In the genomic region with DNA sequence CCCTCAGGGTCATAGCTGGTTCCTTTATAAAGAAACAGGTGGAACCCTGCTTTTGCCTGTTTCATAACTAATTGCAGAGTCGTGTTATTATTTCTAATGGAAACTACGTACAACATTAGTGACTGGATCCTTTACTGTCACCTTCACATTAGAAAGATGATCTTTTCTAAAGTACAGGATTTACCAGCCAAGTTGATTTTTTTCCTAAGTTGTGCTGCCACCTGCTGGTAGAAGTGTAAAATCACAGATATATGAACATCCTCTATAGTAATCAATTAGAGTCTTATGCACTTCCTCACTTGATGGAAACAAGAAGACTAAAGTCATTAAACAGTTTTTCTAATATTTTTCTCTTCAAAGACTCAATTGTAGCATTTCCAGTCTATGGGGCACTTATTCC, we compare ENCODE assay signal across 7 mouse cellular contexts. TPM values are rescaled to one million over a fixed set of nuclear protein-coding genes. Genes with fewer than 3 reads are reported as not detected.
DNase-seq lines count a peak whose midpoint lies in the region; ATAC-seq and TF ChIP-seq lines count a peak whose summit lies in the region.

No protein-coding gene starts in this region.

- WGBS in intestine, embryonic 14.5 days = 7% methylated on average over 2 of the region's 2 CpGs
- WGBS in intestine, embryonic 16.5 days = 5% methylated on average over 2 of the region's 2 CpGs
- WGBS in spleen, adult 2 months = 5% methylated on average over 2 of the region's 2 CpGs
- 5% methylated on average over 2 of the region's 2 CpGs for WGBS in midbrain, postnatal 0 days

- no peaks in the 10 kb centered on the region for H3K36me3 ChIP-seq in intestine, embryonic 14.5 days (ENCODE audit: control insufficient read depth, insufficient read depth, low read length)
- H3K36me3 ChIP-seq in intestine, embryonic 16.5 days (ENCODE audit: control insufficient read depth, insufficient read depth, low read length) = no peaks in the 10 kb centered on the region
- no peaks in the 10 kb centered on the region for H3K36me3 ChIP-seq in spleen, adult 2 months (ENCODE audit: control insufficient read depth, insufficient read depth, low read length)
- no peaks in the 10 kb centered on the region for H3K36me3 ChIP-seq in midbrain, postnatal 0 days (ENCODE audit: insufficient read depth, low read length)

- no peak for TF ChIP-seq POLR2A in spleen, adult 2 months (IDR thresholded peaks at IDR 0.05; ENCODE audit: low read depth, low read length)

- no peak for ATAC-seq in intestine, embryonic 14.5 days (replicated peaks; ENCODE audit: low FRiP score, low TSS enrichment, low read depth)
- ATAC-seq in intestine, embryonic 16.5 days = no peak
- no peak for ATAC-seq in midbrain, postnatal 0 days (ENCODE audit: low FRiP score)

- H3K4me1 ChIP-seq in intestine, embryonic 14.5 days (replicated peaks; ENCODE audit: control insufficient read depth, insufficient read depth, low read length) = peaks cover 3% of the 10 kb centered on the region; the same call in 1 of the 2 replicates
- H3K4me1 ChIP-seq in intestine, embryonic 16.5 days (ENCODE audit: control insufficient read depth, insufficient read depth, low read length) = no peaks in the 10 kb centered on the region
- no peaks in the 10 kb centered on the region for H3K4me1 ChIP-seq in spleen, adult 2 months (ENCODE audit: control insufficient read depth, insufficient read depth, insufficient read length)
- H3K4me1 ChIP-seq in midbrain, postnatal 0 days (ENCODE audit: insufficient read depth, low read length) = no peaks in the 10 kb centered on the region

- H3K4me3 ChIP-seq in intestine, embryonic 14.5 days (ENCODE audit: low read depth, low read length) = no peak overlapping the region
- H3K4me3 ChIP-seq in intestine, embryonic 16.5 days (ENCODE audit: low read length) = no peak overlapping the region
- H3K4me3 ChIP-seq in spleen, adult 2 months (ENCODE audit: extremely low read depth, insufficient read depth, insufficient read length) = no peak overlapping the region
- H3K4me3 ChIP-seq in midbrain, postnatal 0 days (ENCODE audit: low read depth, low read length) = no peak overlapping the region

- no peak overlapping the region for H3K9ac ChIP-seq in intestine, embryonic 14.5 days (ENCODE audit: low read length)
- no peak overlapping the region for H3K9ac ChIP-seq in intestine, embryonic 16.5 days (ENCODE audit: low read depth, low read length)
- H3K9ac ChIP-seq in midbrain, postnatal 0 days (replicated peaks; ENCODE audit: low read length, poor library complexity, severe bottlenecking) = no peak overlapping the region

- H3K27ac ChIP-seq in intestine, embryonic 14.5 days (ENCODE audit: low read depth) = no peak overlapping the region
- no peak overlapping the region for H3K27ac ChIP-seq in intestine, embryonic 16.5 days (ENCODE audit: low read length)
- H3K27ac ChIP-seq in spleen, adult 2 months (ENCODE audit: insufficient read depth, low read length) = no peak overlapping the region
- no peak overlapping the region for H3K27ac ChIP-seq in midbrain, postnatal 0 days (ENCODE audit: low read depth, low read length)

- no peaks in the 10 kb centered on the region for H3K27me3 ChIP-seq in intestine, embryonic 14.5 days (replicated peaks; ENCODE audit: control insufficient read depth, insufficient read depth, low read length)
- H3K27me3 ChIP-seq in intestine, embryonic 16.5 days (replicated peaks; ENCODE audit: control insufficient read depth, insufficient read depth, low read length) = no peaks in the 10 kb centered on the region
- no peaks in the 10 kb centered on the region for H3K27me3 ChIP-seq in spleen, adult 2 months (ENCODE audit: control insufficient read depth, insufficient read depth, low read length)
- 0 out of 2 replicates have a peak, but pooled peaks cover 6% of the 10 kb centered on the region for H3K27me3 ChIP-seq in midbrain, postnatal 0 days (ENCODE audit: insufficient read depth, low read length)

- no peak overlapping the region for H3K4me2 ChIP-seq in intestine, embryonic 14.5 days (ENCODE audit: low read length)
- H3K4me2 ChIP-seq in intestine, embryonic 16.5 days (ENCODE audit: low read depth, low read length) = no peak overlapping the region
- H3K4me2 ChIP-seq in midbrain, postnatal 0 days (ENCODE audit: low read depth, low read length, poor library complexity, severe bottlenecking) = no peak overlapping the region

- no peak for TF ChIP-seq CTCF in spleen, adult 2 months (IDR thresholded peaks at IDR 0.05; ENCODE audit: extremely low read depth, insufficient read depth, insufficient read length, insufficient replicate concordance)
- peak; percentile 81 for TF ChIP-seq CTCF in midbrain, postnatal 0 days (IDR thresholded peaks at IDR 0.05)

- peak; percentile 52 for DNase-seq in intestine, embryonic 14.5 days (ENCODE audit: low spot score)
- peak; percentile 32 to 43 for DNase-seq in spleen, adult 2 months (ENCODE audit: low read depth in 1 of 2, low spot score in 2 of 2)
- no peak for DNase-seq in spleen, adult 12 weeks (ENCODE audit: low spot score)
- DNase-seq in ZHBTc4 (ENCODE audit: low read depth, low spot score) = peak; percentile 69
- peak; percentile 79 for DNase-seq in embryo, embryonic 11 days
- DNase-seq in midbrain, postnatal 0 days (ENCODE audit: low spot score) = peak; percentile 77

- H3K9me3 ChIP-seq in intestine, embryonic 14.5 days (ENCODE audit: control insufficient read depth, low read length) = no peaks in the 10 kb centered on the region
- no peaks in the 10 kb centered on the region for H3K9me3 ChIP-seq in intestine, embryonic 16.5 days (ENCODE audit: control insufficient read depth, low read length)
- H3K9me3 ChIP-seq in midbrain, postnatal 0 days (ENCODE audit: low read length) = no peaks in the 10 kb centered on the region

RNA-seq across cellular contexts. Expression of a gene that starts 5.8 kb away (rescaled TPM):
- polyA plus RNA-seq in intestine, embryonic 14.5 days (2014; fragmentation: Nextera tagmentation; extraction: Ambion mirVana) = 4.2 and 5.1 TPM in 2 replicates
- polyA plus RNA-seq in intestine, embryonic 16.5 days (2015; fragmentation: Nextera tagmentation; extraction: Ambion mirVana) = 2.3 and 2.5 TPM in 2 replicates
- polyA plus RNA-seq in spleen, adult 2 months (2012; rRNA removed) = 2.4 and 4.1 TPM in 2 replicates
- total RNA-seq in midbrain, postnatal 0 days (2014; rRNA removed) = 6.7 and 18.7 TPM in 2 replicates
- polyA plus RNA-seq in midbrain, postnatal 0 days (2015; fragmentation: Nextera tagmentation; extraction: Ambion mirVana) = 3.1 and 4.0 TPM in 2 replicates

RNA-seq across cellular contexts. Expression of a gene that starts 44.0 kb away (rescaled TPM):
- not detected in 2 replicates for polyA plus RNA-seq in intestine, embryonic 14.5 days (2014; fragmentation: Nextera tagmentation; extraction: Ambion mirVana)
- polyA plus RNA-seq in intestine, embryonic 16.5 days (2015; fragmentation: Nextera tagmentation; extraction: Ambion mirVana) = not detected in 2 replicates
- polyA plus RNA-seq in spleen, adult 2 months (2012; rRNA removed) = not detected in 2 replicates
- total RNA-seq in midbrain, postnatal 0 days (2014; rRNA removed) = not detected in 2 replicates
- polyA plus RNA-seq in midbrain, postnatal 0 days (2015; fragmentation: Nextera tagmentation; extraction: Ambion mirVana) = not detected in 2 replicates
